Mouse (Mus musculus): ENCODE measurements at regions not wholly inside any gene's neighbourhood (a gene's known extent, or its start where the extent isn't known, plus 50 kb on each side); places are given as distances from the start of the nearest gene placed in this dataset.

DNA sequence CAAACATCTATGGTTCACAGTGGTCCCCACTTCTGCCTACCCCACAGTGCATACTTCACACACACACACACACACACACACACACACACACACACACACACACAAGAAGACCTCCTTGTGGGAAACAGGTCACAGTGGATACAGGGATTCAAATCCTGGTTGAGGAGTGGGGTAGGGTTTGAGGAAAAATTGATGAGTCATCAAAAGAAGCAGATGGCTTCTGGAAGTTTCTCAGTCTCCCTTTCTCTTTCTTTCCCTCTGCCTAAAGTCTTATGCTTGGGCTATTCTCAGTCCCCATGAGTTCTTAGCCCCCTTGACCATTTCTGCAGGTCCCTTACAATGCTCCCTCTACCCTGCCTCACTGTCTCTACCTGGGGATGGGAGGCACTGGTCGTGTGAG, 56.4 kb downstream of the Rassf10 start:
- Histone ChIP-seq H3K4me2 (no peak overlapping the region), H3K27ac (no peak overlapping the region), H3K36me3 (no peaks in the 10 kb centered on the region), H3K4me3 (replicated peaks) (no peak overlapping the region), H3K27me3 (no peaks in the 10 kb centered on the region), H3K9me3 (no peaks in the 10 kb centered on the region), H3K4me1 (replicated peaks) (no peaks in the 10 kb centered on the region), H3K9ac (replicated peaks) (no peak overlapping the region)
- no peak for ATAC-seq (ENCODE audit: insufficient number of reproducible peaks, insufficient read depth, low FRiP score, low TSS enrichment, low read depth)
- WGBS, result 96% methylated on average over 1 of the region's 1 CpGs

DNA sequence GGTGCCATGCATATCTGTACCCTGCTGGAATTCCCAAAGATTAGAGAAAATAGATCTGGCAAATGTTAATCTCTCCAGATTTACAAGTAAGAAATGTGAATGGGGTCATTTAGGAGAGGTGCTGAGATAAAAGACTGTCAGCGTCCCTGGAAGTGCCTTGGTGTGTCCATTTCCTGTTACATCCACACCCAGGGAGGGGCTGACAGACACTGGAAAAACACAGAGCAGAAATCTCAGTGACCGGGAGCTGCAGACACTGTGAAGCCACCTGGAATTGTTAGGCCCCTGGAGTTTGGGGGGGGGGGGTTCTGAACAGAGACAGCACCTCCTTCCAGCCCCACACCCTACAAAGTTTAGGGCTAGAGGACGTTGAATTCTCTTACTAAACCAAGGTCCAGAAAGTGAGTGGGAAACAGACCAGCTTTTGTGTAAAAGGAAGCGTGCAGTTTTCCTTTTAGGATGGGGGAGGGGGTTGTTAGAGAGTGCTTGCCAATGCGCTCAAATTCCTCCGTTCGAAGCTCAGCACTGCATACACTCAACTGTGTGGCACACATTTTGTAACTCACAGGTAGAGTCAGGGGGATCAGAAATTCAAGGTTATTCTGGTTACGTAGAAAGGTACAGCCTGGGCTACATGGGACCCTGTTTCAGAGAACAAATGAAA, 63.5 kb downstream of the Rassf10 start:
- Histone ChIP-seq H3K9me3 (no peaks in the 10 kb centered on the region), H3K9ac (replicated peaks) (no peak overlapping the region), H3K27me3 (0 out of 2 replicates have a peak, but pooled peaks cover 2% of the 10 kb centered on the region), H3K4me3 (replicated peaks) (no peak overlapping the region), H3K4me1 (replicated peaks) (peaks cover 4% of the 10 kb centered on the region; the same call in 1 of the 2 replicates), H3K36me3 (no peaks in the 10 kb centered on the region), H3K4me2 (no peak overlapping the region), H3K27ac (0 out of 2 replicates have a peak overlapping the region, but pooled peaks have one; percentile 35)
- ATAC-seq (ENCODE audit: insufficient number of reproducible peaks, insufficient read depth, low FRiP score, low TSS enrichment, low read depth), result no peak
- 35% methylated on average over 8 of the region's 8 CpGs for WGBS

DNA sequence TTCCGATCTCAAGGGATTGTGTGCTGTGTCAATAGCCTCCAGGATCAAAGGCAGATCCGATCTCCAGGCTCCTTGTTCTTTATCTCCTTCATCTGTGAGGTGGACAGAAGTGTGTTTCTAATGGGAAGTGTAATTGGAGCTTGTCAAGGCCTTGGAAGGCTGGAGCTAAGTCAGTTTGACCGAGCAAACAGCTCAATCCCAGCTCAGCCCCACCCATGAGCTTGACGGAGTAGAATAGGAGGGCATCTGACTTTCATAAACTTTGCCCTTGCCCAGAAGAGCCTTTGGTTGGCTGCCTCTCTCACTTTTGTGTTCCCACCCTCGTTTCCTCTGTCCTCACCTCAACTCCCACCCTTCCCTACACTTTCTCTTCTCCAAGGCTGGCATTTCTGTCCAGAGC, 67.7 kb downstream of the Rassf10 start:
- Histone ChIP-seq H3K4me2 (no peak overlapping the region), H3K9me3 (no peaks in the 10 kb centered on the region), H3K36me3 (no peaks in the 10 kb centered on the region), H3K4me1 (replicated peaks) (peaks cover 4% of the 10 kb centered on the region; the same call in 1 of the 2 replicates), H3K27ac (no peak overlapping the region), H3K4me3 (replicated peaks) (no peak overlapping the region), H3K27me3 (no peaks in the 10 kb centered on the region), H3K9ac (replicated peaks) (no peak overlapping the region)
- no peak for ATAC-seq (ENCODE audit: insufficient number of reproducible peaks, insufficient read depth, low FRiP score, low TSS enrichment, low read depth)
- 25% methylated on average over 5 of the region's 5 CpGs for WGBS

DNA sequence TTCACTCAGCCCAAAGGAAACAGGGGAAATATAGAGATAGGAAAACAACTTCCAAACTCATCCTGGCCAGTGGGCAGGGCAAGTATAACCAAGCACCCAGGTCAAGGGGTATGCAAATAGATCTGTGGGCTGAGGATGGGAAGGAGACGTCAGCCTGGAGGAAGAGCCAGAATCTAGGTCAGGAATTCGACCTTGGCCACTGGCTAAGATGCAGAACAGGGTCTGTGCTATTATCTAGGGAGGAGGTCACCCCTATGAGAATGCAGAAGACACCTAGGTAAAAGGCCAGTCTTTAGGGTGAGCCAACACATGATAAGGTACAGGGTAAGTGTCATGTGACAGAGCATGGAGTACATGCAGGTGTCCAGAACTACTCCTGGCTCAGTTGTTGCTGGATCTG, 68.8 kb downstream of the Rassf10 start:
- ATAC-seq (ENCODE audit: insufficient number of reproducible peaks, insufficient read depth, low FRiP score, low TSS enrichment, low read depth), result no peak
- Histone ChIP-seq H3K9me3 (no peaks in the 10 kb centered on the region), H3K4me3 (replicated peaks) (no peak overlapping the region), H3K36me3 (no peaks in the 10 kb centered on the region), H3K4me1 (replicated peaks) (no peaks in the 10 kb centered on the region), H3K4me2 (no peak overlapping the region), H3K27me3 (no peaks in the 10 kb centered on the region), H3K27ac (no peak overlapping the region), H3K9ac (replicated peaks) (no peak overlapping the region)
- 50% methylated on average over 2 of the region's 2 CpGs for WGBS

DNA sequence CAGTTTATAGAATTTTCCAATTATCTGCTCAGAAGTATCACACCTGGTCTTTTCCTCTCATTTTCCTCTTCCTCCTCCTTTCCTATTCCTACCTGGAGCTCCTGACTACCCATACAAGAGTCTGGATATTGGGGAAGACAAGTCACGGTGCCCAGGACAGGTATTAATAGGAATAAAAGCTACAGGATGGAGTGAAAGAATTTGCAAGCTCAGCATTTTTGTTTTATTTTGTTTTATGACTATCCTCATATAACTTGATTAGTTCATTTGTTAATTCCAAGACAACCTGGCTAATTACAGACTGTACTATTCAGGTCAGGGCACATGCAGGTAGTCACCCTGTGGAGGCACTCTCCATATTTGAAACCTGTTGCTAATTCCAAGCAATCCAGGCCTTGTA, 72.0 kb downstream of the Rassf10 start:
- Histone ChIP-seq H3K36me3 (no peaks in the 10 kb centered on the region), H3K27me3 (no peaks in the 10 kb centered on the region), H3K4me1 (replicated peaks) (no peaks in the 10 kb centered on the region), H3K9ac (replicated peaks) (no peak overlapping the region), H3K9me3 (no peaks in the 10 kb centered on the region), H3K4me2 (no peak overlapping the region), H3K27ac (no peak overlapping the region), H3K4me3 (replicated peaks) (no peak overlapping the region)
- 97% methylated on average over 1 of the region's 1 CpGs for WGBS
- ATAC-seq (ENCODE audit: insufficient number of reproducible peaks, insufficient read depth, low FRiP score, low TSS enrichment, low read depth), result no peak

DNA sequence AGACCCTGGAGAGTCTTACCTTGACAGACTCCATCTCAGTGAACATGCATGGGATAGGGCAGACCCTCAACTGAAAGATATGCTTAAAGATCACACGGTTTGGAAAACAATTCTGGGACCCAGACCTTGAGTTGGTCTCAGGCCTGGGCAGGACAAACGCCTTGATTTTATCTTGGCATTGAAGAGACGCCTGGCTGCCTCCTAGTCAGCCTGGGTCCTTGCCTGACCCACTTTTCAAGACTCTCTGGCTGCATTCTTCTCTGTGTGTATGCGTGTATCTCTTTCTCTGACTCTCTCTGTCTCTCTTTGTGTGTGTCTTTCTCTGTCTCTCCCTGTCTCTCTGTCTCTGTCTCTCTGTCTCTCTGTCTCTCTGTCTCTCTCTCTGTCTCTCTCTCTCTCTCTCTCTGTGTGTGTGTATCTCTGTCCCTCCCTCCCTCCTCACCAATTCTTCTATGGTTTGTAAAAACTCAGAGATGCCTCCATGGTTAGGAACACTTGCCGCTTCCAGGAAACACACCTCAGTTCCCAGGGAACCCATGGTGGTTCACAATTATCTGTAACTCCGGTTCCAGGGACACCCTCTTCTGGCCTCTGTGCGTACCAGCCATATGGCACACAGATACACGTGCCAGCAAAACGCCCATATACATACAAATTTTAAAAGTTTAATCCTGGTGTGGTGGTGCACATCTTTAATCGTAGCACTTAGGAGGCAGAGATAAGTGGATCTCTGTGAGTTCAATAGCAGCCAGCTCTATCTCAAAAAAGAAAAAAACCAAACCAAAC, 72.7 kb downstream of the Rassf10 start:
- ATAC-seq (ENCODE audit: insufficient number of reproducible peaks, insufficient read depth, low FRiP score, low TSS enrichment, low read depth), result no peak
- no peaks in the 10 kb centered on the region for H3K36me3 ChIP-seq
- no peak overlapping the region for H3K4me2 ChIP-seq
- WGBS, result 86% methylated on average over 10 of the region's 10 CpGs
- no peak overlapping the region for H3K4me3 ChIP-seq (replicated peaks)
- no peaks in the 10 kb centered on the region for H3K27me3 ChIP-seq
- no peak overlapping the region for H3K9ac ChIP-seq (replicated peaks)
- no peak overlapping the region for H3K27ac ChIP-seq
- no peaks in the 10 kb centered on the region for H3K4me1 ChIP-seq (replicated peaks)
- H3K9me3 ChIP-seq, result no peaks in the 10 kb centered on the region

DNA sequence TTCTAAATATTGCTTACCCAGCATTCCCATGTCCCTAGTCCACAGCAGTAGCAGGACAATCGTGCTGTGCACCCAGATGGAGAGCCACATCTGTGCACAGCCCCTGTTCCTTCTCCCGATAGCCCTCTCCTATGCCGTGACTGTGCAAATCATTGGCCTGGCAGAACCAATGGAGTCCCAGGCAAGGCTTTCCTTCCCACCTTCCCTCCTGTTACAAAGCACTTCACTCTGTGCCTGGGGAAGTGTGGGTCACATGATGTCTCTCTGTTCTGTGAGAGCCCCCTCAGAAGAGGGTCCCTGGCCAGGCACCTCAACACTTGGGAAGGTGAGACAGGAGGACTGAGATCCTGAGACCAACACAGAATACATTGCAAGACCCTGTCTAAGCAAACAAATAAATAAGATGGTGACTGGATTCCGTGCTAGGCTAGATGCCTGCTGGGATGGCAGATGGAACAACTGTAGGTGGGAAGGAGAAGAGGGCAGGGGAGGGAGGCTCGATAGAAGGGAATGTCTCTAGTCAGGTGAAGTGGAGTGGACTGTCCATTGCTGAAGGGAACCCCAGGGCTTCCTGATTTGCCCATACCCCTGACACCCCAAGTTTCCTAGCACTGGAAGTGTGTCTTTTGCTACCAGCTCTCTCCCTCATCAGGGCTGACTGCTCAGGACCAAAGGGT, 73.5 kb downstream of the Rassf10 start:
- WGBS, result 67% methylated on average over 5 of the region's 5 CpGs
- ATAC-seq (ENCODE audit: insufficient number of reproducible peaks, insufficient read depth, low FRiP score, low TSS enrichment, low read depth), result no peak
- H3K9me3 ChIP-seq, result no peaks in the 10 kb centered on the region

DNA sequence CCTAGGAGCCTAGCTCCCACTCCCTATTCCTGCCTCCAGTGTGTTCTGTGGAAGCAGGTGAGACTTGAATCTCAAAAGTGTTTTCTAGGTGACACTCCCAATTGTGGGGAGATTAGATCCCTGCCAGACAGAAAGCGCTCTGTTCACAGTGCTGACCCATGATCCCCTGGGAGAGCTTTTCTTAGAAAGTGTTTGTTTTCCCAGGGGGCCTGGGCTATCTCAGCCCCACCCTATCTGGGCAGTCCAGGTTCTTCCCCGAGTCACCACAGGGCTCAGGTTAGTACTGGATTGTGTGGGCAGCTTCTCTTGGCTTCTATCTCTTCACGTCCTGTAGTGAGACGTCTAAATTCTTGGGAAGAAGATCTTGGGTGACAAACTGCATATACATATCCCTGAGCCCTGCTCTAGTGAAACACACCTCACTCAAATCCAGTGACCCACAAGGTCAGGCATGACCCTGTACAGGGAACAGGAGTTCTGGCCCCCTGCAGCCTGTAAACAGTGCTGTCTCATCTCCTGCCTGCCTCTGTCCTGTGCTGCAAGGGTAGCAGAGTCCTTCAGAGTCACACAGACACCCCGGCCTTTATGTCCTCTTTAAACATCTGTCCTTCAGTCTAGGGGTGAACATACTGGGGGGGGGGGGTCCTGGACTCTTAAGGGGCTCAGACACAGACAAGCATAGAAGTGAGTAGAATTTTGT, 76.4 kb downstream of the Rassf10 start:
- ATAC-seq (ENCODE audit: insufficient number of reproducible peaks, insufficient read depth, low FRiP score, low TSS enrichment, low read depth), result no peak
- H3K27me3 ChIP-seq, result no peaks in the 10 kb centered on the region
- H3K4me2 ChIP-seq, result no peak overlapping the region
- WGBS, result 60% methylated on average over 5 of the region's 5 CpGs
- H3K9ac ChIP-seq (replicated peaks), result no peak overlapping the region
- H3K9me3 ChIP-seq, result no peaks in the 10 kb centered on the region
- no peak overlapping the region for H3K4me3 ChIP-seq (replicated peaks)
- no peaks in the 10 kb centered on the region for H3K36me3 ChIP-seq
- H3K27ac ChIP-seq, result no peak overlapping the region
- no peaks in the 10 kb centered on the region for H3K4me1 ChIP-seq (replicated peaks)

More for the DNA sequence above, 73.5 kb downstream of the Rassf10 start:
- no peak overlapping the region for H3K4me3 ChIP-seq (replicated peaks)
- H3K27me3 ChIP-seq, result no peaks in the 10 kb centered on the region
- no peak overlapping the region for H3K27ac ChIP-seq
- no peak overlapping the region for H3K9ac ChIP-seq (replicated peaks)
- no peaks in the 10 kb centered on the region for H3K36me3 ChIP-seq
- no peak overlapping the region for H3K4me2 ChIP-seq
- H3K4me1 ChIP-seq (replicated peaks), result no peaks in the 10 kb centered on the region

DNA sequence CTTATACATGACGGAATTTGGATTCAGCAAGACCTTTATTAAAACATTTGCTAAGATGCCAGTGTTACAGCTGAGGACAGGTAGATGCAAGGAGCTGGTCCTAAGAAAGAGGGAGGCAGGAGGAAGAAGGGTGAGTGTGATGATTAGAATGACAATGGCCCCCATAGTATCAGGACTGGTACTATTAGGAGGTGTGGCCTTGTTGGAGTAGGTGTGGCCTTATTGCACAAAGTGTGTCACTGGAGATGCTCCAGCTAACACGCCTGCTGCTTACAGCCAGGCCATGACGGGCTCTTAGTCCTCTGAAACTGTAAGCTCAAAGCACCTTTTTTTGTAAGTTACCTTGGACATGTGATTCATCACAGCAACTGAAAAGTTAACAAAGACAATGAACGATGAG, 82.0 kb downstream of the Rassf10 start:
- Histone ChIP-seq H3K9me3 (no peaks in the 10 kb centered on the region), H3K9ac (replicated peaks) (no peak overlapping the region), H3K36me3 (no peaks in the 10 kb centered on the region), H3K27ac (no peak overlapping the region), H3K4me3 (replicated peaks) (no peak overlapping the region), H3K4me2 (no peak overlapping the region), H3K4me1 (replicated peaks) (no peaks in the 10 kb centered on the region), H3K27me3 (no peaks in the 10 kb centered on the region)
- 84% methylated on average over 4 of the region's 4 CpGs for WGBS
- no peak for ATAC-seq (ENCODE audit: insufficient number of reproducible peaks, insufficient read depth, low FRiP score, low TSS enrichment, low read depth)

DNA sequence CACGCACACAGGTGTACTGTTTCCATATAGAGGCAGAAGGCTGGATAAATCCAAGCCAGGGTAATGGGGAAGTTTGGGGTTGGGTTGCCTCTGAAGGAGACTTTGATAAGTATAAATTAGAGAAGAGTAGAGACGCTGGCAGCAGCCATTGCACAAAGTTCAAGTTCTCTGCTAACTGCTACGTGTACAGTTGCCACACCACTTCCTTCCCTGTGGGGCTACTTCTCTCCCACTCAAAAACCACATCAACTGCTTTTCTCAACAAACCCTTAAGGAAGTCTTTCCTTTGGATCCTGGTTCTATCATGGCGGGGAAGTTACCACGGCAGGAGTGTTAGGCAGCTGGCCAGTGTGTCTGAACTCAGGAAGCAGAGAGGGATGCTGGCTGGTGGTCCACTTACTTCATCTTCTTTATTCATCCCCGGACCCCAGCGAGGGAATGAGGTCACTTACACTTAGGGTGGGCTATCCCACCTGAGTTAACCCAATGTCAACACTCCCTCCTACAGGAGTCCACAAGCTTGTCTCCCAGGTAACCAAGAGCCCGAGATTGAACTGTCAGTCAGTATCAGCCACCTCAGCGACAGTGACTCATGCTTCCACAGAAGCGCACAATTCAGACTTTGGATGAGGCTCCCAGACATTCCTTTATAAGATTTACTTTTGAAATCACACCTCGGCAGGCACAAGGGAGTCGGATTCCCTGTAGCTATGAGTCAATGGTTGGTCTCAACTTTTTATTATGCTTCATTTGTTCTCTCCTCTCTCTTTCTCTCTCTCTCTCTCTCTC, 84.3 kb downstream of the Rassf10 start:
- Histone ChIP-seq H3K9ac (replicated peaks) (no peak overlapping the region), H3K27ac (no peak overlapping the region), H3K27me3 (no peaks in the 10 kb centered on the region), H3K4me1 (replicated peaks) (no peaks in the 10 kb centered on the region), H3K4me3 (replicated peaks) (no peak overlapping the region), H3K9me3 (no peaks in the 10 kb centered on the region), H3K4me2 (no peak overlapping the region), H3K36me3 (no peaks in the 10 kb centered on the region)
- no peak for ATAC-seq (ENCODE audit: insufficient number of reproducible peaks, insufficient read depth, low FRiP score, low TSS enrichment, low read depth)
- WGBS, result 84% methylated on average over 12 of the region's 12 CpGs

Data from limb, embryonic 12.5 days (tissue).